Mouse (Mus musculus): Measurements from ENCODE around the gene Gm10638. TPM values are rescaled to one million over a fixed set of nuclear protein-coding genes. Genes with fewer than 3 reads are reported as not detected.
A peak's percentile ranks its signal among the peaks of the same experiment; 100 is the strongest.

Gene Gm10638
- 5.7 and 7.9 TPM in 2 replicates for polyA plus RNA-seq (2015; fragmentation: Nextera tagmentation; extraction: Ambion mirVana)

DNA sequence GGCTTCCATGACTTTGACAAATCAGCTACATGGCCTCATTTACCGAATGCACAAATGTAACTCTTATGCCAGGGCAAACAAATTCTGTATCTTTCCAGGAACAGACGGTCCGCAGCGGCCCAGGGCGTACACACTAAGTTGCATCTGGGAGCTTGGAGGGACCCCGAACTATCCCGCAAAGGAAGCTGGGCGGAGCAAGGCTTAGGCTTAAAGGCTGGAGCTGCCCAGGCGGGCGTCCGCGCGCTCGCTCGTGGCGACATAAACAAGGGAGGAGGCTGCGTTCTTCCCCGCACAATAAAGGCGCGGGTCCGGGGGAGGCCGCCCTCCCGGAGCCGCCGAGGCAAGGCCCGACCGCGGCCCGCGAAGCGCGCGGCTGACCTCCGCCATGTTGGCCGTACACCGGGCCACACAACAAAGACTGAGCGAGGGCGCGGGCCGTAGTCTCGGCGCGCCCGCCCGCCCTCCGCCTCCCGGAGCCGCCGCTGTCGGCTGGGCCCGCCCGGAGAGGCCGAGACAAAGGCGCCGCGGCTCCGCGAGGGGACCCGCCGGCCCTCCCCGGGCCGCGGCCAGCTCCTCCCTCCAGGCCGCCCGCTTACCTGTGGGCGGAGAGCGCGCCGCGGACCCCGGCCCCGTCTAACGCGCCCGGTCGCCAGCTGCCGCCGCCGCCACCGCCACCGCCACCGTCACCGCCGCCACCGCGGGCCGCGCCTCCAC, at the start of gene Gm10638, which contains the start of gene Siah1a:
Gene Gm10638 (plus strand): TSS at position 479 of the 714 bp plus-strand sequence.
Gene Siah1a (minus strand): TSS at position 714 of the 714 bp plus-strand sequence.
- no peaks in the 10 kb centered on the region for H3K9me3 ChIP-seq (replicated peaks)
- peaks cover 39% of the 10 kb centered on the region for H3K4me1 ChIP-seq
- peak within 1 kb of the TSS; percentile 85 for H3K4me3 ChIP-seq
- peak within 1 kb of the TSS; percentile 97 for H3K27ac ChIP-seq
- peak within 1 kb of the TSS; percentile 98 for H3K9ac ChIP-seq
- no peaks in the 10 kb centered on the region for H3K27me3 ChIP-seq
- peak; percentile 83 for ATAC-seq
- peak within 1 kb of the TSS; percentile 80 for H3K4me2 ChIP-seq
- under 1% methylated on average over 40 of the region's 88 CpGs for WGBS
- no peaks in the 10 kb centered on the region for H3K36me3 ChIP-seq (ENCODE audit: poor library complexity, severe bottlenecking)

DNA sequence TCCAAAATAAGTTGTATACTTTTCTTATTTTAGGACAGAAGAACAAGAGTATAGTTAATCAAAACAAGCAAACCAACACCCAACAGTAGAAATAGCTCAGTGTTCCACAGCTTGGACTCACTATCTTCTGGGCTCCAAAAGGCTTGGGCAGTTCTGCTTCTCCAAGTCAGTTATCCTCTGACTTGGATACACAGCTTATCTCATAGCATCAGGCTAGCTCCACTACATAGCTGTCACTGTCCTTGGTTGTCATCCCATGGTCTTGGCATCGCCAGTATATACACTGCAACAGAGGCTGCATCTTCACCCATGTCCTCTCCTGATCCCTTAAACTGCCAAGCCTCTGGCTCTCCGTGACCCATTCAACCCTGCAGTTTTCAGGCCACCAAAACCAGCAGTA, 49.8 kb upstream of the Gm10638 start:
- Histone ChIP-seq H3K27me3 (no peaks in the 10 kb centered on the region), H3K27ac (no peak overlapping the region), H3K4me2 (no peak overlapping the region), H3K9ac (no peak overlapping the region), H3K4me1 (no peaks in the 10 kb centered on the region), H3K9me3 (replicated peaks) (no peaks in the 10 kb centered on the region), H3K4me3 (no peak overlapping the region), H3K36me3 (ENCODE audit: poor library complexity, severe bottlenecking) (peaks cover 12% of the 10 kb centered on the region; the same call in 1 of the 2 replicates)
- ATAC-seq = no peak
- 96% methylated on average over 2 of the region's 2 CpGs for WGBS

DNA sequence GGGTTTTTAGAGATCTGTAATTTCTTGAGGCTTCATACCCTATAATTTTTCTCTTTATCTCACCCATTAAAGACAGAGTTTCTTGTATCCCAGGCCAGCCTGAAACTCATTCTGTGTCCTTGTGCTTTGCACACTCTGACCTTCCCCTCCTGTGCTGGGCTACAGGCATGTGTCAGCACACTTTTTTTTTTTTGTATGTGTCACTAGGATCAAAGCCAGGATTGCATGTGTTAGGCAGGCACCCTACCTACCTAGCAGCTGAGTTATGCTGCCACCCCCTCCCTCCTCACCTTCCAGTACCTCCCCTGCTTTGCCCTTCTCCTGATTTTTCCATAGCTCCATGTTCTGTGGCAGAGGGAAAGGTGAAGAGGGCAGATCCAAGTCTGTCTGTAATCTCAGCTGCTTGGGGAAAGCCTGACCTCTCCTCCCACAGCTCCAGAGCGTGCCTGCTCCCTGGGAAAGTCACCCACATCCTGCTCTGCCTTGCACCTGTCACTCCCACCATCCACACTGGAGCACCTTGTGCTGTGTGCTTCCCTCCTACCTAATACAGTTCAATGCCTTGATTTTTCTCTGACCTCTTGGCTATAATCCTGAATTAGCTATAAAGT, 46.6 kb upstream of the Gm10638 start:
- no peak overlapping the region for H3K4me3 ChIP-seq
- 85% methylated on average over 1 of the region's 1 CpGs for WGBS
- no peaks in the 10 kb centered on the region for H3K27me3 ChIP-seq

DNA sequence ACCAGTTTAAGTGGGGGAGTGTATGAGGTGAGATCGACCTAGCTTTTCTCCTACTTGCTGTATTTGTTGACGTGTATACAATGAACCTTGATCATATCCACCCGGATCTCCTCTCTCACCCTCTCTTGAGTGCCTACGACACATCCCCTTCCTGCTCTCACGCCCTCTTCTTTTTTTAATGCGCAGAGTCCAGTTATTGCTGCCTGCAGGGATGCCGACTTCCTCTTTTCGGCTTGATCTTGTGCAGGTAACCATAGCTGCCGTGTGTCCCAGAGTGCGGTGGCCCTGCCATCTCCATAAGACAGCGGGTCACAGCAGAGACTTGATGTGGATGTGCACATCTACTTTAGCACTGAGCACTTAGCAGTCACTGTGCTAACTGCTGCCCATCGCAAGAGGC, 46.0 kb upstream of the Gm10638 start:
- H3K27ac ChIP-seq = no peak overlapping the region
- H3K4me3 ChIP-seq = no peak overlapping the region
- ATAC-seq = no peak
- 94% methylated on average over 12 of the region's 12 CpGs for WGBS
- H3K36me3 ChIP-seq (ENCODE audit: poor library complexity, severe bottlenecking) = peaks cover 12% of the 10 kb centered on the region; the same call in 1 of the 2 replicates
- no peaks in the 10 kb centered on the region for H3K27me3 ChIP-seq
- H3K9me3 ChIP-seq (replicated peaks) = no peaks in the 10 kb centered on the region
- no peak overlapping the region for H3K9ac ChIP-seq
- H3K4me2 ChIP-seq = no peak overlapping the region
- no peaks in the 10 kb centered on the region for H3K4me1 ChIP-seq

More for the DNA sequence above, 46.6 kb upstream of the Gm10638 start:
- Histone ChIP-seq H3K9me3 (replicated peaks) (no peaks in the 10 kb centered on the region), H3K27ac (no peak overlapping the region), H3K4me1 (no peaks in the 10 kb centered on the region), H3K9ac (no peak overlapping the region), H3K36me3 (ENCODE audit: poor library complexity, severe bottlenecking) (peaks cover 12% of the 10 kb centered on the region; the same call in 1 of the 2 replicates), H3K4me2 (no peak overlapping the region)
- ATAC-seq = no peak

DNA sequence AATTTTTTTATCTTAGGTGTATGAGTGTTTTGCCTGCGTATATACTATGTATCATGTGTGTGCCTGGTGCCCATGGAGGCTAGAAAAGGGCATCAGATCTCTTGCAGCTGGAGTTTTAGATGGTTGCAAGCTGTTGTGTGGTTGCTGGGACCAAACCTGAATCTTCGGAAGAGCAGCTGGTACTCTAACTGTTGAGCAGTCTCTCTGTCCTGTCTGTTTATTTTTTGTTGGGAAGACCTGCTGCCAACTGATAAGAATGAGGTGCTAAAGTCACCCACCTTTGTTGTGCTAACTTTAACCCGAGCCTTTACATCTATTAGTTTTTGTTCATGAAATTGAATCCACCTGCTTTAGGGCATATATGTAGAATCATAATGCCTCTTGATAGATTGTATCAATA, 43.0 kb upstream of the Gm10638 start:
- Histone ChIP-seq H3K36me3 (ENCODE audit: poor library complexity, severe bottlenecking) (0 out of 2 replicates have a peak, but pooled peaks cover 3% of the 10 kb centered on the region), H3K9me3 (replicated peaks) (no peaks in the 10 kb centered on the region), H3K9ac (no peak overlapping the region), H3K27ac (no peak overlapping the region), H3K4me1 (no peaks in the 10 kb centered on the region), H3K4me2 (no peak overlapping the region), H3K27me3 (no peaks in the 10 kb centered on the region), H3K4me3 (no peak overlapping the region)
- no peak for ATAC-seq
- WGBS = 91% methylated on average over 3 of the region's 3 CpGs

DNA sequence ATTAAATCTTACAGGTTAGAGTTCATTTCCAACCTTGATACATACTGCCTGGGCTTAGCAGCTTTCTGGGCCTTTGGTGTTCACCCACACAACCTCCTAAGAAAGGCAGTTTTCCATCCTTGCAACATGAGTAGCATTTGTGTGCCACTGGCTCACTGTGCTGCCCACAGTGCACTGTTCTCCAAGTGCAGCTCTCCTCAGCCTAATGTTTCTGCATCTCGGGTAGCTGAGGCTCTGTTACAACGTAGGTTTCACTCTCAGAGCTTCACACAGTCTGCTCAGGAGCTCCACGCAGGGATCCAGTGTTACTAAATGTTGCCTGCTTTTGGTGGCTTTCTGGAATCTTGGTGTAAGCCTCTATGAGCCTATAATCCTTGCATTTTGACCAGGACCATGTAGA, 40.2 kb upstream of the Gm10638 start:
- WGBS = 84% methylated on average over 3 of the region's 3 CpGs
- no peak overlapping the region for H3K4me2 ChIP-seq
- no peaks in the 10 kb centered on the region for H3K4me1 ChIP-seq
- H3K9me3 ChIP-seq (replicated peaks) = no peaks in the 10 kb centered on the region
- no peak for ATAC-seq
- H3K27me3 ChIP-seq = no peaks in the 10 kb centered on the region
- H3K4me3 ChIP-seq = no peak overlapping the region
- no peak overlapping the region for H3K9ac ChIP-seq
- H3K36me3 ChIP-seq (ENCODE audit: poor library complexity, severe bottlenecking) = peaks cover 10% of the 10 kb centered on the region
- H3K27ac ChIP-seq = no peak overlapping the region

DNA sequence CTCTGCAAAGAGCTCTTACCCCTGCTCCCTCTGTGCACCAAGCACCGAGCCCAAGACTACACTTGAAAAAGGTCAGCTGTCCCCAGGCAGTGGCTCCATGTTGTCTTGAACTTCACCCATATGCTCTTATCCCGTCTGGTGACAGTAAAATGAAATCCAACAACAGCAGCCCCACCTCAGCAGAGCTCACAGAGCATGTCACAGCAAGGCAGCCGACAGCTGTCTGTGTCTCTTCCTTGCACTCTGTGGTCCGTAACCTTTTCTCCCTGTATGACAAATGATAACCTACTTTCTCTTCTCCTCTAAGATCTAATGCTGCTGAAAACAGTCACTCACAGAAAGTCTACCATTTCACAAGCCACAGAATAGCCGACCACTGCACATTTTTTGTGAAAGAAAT, 38.7 kb upstream of the Gm10638 start:
- ATAC-seq = no peak
- Histone ChIP-seq H3K27ac (no peak overlapping the region), H3K27me3 (no peaks in the 10 kb centered on the region), H3K4me2 (no peak overlapping the region), H3K4me3 (no peak overlapping the region), H3K4me1 (no peaks in the 10 kb centered on the region), H3K36me3 (ENCODE audit: poor library complexity, severe bottlenecking) (peaks cover 15% of the 10 kb centered on the region), H3K9ac (no peak overlapping the region), H3K9me3 (replicated peaks) (no peaks in the 10 kb centered on the region)
- WGBS = 89% methylated on average over 5 of the region's 5 CpGs

DNA sequence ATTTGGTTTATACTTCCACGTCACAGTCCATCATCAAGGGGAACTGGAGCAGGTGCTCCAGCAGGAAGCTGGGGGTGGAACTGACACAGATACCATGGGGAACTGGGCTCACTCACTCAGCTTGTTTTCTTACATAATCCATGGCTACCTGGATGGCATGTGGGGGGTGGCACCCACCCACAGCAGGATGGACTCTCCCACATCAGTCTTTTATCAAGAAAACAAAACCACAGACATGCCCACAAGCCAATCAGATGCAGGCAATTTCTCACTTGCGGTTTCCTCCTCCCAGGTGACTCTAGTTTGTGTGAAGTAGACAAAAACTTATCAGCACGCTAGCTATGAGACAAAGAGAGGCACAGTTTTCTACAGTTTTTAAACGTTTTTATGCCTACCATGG, 37.6 kb upstream of the Gm10638 start:
- Histone ChIP-seq H3K27ac (no peak overlapping the region), H3K4me3 (no peak overlapping the region), H3K27me3 (no peaks in the 10 kb centered on the region), H3K9ac (no peak overlapping the region), H3K4me1 (peaks cover 7% of the 10 kb centered on the region), H3K36me3 (ENCODE audit: poor library complexity, severe bottlenecking) (peaks cover 15% of the 10 kb centered on the region), H3K9me3 (replicated peaks) (no peaks in the 10 kb centered on the region), H3K4me2 (no peak overlapping the region)
- WGBS = 73% methylated on average over 4 of the region's 4 CpGs
- no peak for ATAC-seq

DNA sequence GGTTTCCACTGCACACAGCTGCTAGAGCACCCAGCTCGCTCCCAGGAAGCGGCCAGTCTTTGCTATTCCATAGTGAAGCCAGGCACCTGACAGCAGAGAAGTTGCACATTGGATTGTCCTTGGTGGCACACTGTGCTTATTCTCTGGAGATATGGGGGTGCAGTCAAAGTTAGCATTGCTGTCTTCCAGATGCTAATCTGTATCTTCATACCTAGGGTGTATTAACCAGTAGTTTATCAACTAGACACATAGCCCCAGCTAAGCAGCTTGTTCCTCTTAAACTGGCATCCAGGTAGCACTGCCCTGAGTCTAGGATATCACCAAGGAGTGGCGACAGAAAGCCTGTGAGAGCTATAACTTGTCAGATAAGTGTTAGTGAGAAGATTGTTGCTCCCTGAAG, 32.9 kb upstream of the Gm10638 start:
- Histone ChIP-seq H3K4me3 (no peak overlapping the region), H3K4me2 (no peak overlapping the region), H3K36me3 (ENCODE audit: poor library complexity, severe bottlenecking) (peaks cover 26% of the 10 kb centered on the region), H3K4me1 (peaks cover 26% of the 10 kb centered on the region), H3K27me3 (no peaks in the 10 kb centered on the region), H3K9me3 (replicated peaks) (no peaks in the 10 kb centered on the region), H3K9ac (no peak overlapping the region), H3K27ac (peak overlapping the region; percentile 82)
- ATAC-seq = no peak
- WGBS = 93% methylated on average over 3 of the region's 3 CpGs

DNA sequence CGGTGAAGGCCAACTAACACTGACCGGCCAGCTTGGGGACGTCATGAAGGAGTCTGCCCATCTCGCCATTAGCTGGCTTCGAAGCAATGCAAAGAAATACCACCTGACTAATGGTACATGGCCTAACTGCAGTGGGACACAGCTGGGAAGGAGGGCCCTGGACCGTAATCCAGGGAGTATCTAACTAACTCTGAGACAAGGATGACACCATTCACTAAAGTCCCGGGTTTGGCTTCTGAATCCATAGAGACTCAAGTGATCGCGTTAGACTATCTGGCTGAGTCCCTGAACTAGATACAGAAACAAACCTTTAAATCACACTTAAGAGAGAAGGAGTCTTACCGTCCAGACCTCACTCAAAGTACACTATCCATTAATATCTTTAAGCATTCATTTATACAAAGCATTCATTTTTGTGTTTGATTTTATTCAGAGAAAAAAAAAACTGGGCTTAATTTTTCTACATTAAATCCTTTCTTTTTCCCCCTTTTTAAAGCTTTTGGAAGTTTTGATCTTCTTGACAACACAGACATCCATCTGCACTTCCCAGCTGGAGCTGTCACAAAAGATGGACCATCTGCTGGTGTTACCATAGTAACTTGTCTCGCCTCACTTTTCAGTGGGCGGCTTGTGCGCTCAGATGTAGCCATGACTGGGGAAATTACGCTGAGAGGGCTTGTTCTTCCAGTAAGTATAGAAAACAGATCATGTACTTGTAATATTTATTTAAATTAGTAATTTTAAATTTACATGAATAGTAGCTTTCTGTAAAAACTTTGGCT, 31.9 kb upstream of the Gm10638 start:
- no peak overlapping the region for H3K4me3 ChIP-seq
- peaks cover 26% of the 10 kb centered on the region for H3K4me1 ChIP-seq
- peaks cover 31% of the 10 kb centered on the region for H3K36me3 ChIP-seq (ENCODE audit: poor library complexity, severe bottlenecking)
- peak overlapping the region; percentile 82 for H3K27ac ChIP-seq
- no peaks in the 10 kb centered on the region for H3K9me3 ChIP-seq (replicated peaks)
- ATAC-seq = peak; percentile 92
- H3K9ac ChIP-seq = no peak overlapping the region
- H3K4me2 ChIP-seq = no peak overlapping the region
- no peaks in the 10 kb centered on the region for H3K27me3 ChIP-seq
- WGBS = 63% methylated on average over 14 of the region's 14 CpGs

DNA sequence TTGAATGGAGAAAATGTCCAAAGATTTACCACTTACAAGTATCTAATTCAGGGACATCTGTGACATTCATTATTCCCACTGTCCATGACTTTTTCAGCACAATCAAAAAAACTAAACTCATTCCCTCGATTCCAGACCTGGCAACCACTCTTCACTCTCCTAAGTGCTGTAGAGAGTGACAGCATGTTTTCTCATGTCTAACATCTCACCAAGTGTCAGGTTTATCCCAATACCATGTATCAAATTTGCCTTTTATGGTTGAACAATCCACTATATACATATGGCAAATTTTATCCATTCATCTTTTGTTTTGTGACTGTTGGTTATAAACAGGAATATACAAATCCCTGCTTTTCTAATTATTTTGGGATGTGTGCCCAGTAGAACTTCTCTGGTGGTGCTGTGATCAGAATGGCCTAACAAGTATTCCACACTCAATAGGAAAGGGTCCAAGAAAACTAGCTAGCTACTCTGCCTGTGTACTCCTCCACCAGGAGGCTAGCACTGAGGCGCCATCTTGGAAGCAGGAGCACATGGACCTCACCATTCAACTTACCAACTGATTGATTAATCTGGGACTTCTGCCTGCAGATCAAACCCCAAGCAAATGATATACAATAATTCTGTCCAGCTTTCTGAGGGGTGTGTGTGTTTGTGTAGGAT, 27.0 kb upstream of the Gm10638 start:
- no peak for ATAC-seq
- H3K9ac ChIP-seq = no peak overlapping the region
- peaks cover 13% of the 10 kb centered on the region for H3K4me1 ChIP-seq
- H3K36me3 ChIP-seq (ENCODE audit: poor library complexity, severe bottlenecking) = peaks cover 44% of the 10 kb centered on the region
- H3K4me2 ChIP-seq = no peak overlapping the region
- no peak overlapping the region for H3K4me3 ChIP-seq
- WGBS = 88% methylated on average over 2 of the region's 2 CpGs
- H3K27ac ChIP-seq = no peak overlapping the region
- no peaks in the 10 kb centered on the region for H3K9me3 ChIP-seq (replicated peaks)
- H3K27me3 ChIP-seq = no peaks in the 10 kb centered on the region

Measured in forebrain, embryonic 13.5 days (tissue).